Mouse (Mus musculus): ENCODE results near the gene Gm11060.

DNA sequence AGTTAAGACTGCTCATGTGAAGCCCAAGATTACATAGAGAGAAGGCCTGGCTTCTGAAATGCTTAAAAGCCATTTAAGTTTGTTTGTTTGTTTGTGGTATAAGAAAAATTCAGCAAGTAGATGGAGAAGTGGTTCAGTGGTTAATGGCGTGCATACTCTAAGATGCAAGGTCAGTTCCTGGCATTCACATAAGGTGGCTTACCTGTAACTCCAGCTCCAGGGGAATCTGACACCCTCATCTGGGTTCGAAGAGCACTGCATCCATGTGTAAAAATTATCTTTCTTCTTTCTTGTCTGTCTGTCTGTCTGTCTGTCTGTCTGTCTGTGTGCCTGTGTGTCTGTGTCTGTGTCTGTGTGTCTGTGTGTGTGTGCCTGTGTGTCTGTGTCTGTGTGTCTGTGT, at the start of gene Gm11060:
- TF ChIP-seq CTCF (IDR thresholded peaks at IDR 0.05) (no peak), POLR2A (IDR thresholded peaks at IDR 0.05; ENCODE audit: insufficient read depth, low read depth, low read length) (no peak), EP300 (IDR thresholded peaks at IDR 0.05; ENCODE audit: insufficient read depth, low read depth, low read length) (no peak)

Measured in heart, adult 2 months (tissue).